Mouse (Mus musculus): ENCODE data around the gene Rsl1d1. TPM values are rescaled to one million over a fixed set of nuclear protein-coding genes. Genes with fewer than 3 reads are reported as not detected.
"Not testable (repeated sequence)": the region's sequence is repeated elsewhere in the genome, so short reads cannot be mapped to it uniquely, and the experiment has no call there.

The Rsl1d1 gene
- polyA plus RNA-seq, 1 experiment: not detected

DNA sequence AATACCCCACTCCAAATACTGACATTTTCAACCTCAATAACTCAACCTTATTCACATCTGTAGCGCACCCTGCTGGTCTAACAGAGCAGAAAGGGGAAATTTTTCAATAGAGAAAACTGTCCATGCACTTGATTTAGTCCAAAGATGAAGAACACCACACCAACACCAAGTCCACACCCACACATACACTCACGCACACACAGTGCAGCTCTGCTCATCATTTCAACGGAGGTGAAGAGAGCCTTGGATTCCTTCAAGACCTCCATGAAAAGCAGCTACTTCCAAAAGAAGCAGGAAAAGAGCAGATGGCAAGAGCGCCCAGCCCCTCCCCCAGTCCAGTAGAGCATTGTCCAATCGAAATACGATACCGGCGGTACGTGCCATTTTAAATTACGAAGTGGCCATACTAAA, 28.5 kb downstream of the Rsl1d1 start:
- Histone ChIP-seq H3K27ac (ENCODE audit: insufficient read depth, low read depth, low read length) (no peak overlapping the region), H3K4me3 (ENCODE audit: insufficient read depth, low read depth, low read length) (peak overlapping the region; percentile 87; the same call in 1 of the 2 replicates)
- WGBS: 4% methylated on average over 10 of the region's 10 CpGs

DNA sequence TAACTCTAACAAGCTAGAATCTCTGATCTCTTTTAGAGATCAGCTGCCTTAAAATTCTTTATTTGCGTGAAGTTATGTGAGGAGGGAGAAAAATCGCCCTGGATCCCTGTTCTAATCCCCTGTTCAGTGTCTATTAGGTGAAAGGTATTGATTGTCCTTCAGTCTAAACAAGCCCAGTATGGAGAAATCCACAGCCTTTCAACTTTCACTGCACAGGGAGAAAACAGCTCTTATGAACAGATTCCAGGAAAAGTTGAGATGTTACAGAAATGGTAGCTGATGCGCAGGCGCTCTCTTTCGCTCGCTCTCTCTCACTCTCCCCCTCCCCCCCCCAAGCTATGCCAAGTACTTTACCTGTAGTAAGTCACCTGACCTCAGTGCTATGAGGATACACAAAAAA, 31.5 kb downstream of the Rsl1d1 start:
- no peak overlapping the region for H3K4me3 ChIP-seq (ENCODE audit: insufficient read depth, low read depth, low read length)

More for the DNA sequence above, 28.5 kb downstream of the Rsl1d1 start:
- peaks cover 11% of the 10 kb centered on the region for H3K4me1 ChIP-seq (ENCODE audit: control insufficient read depth, insufficient read depth, low read length)
- TF ChIP-seq CTCF (IDR thresholded peaks at IDR 0.05; ENCODE audit: insufficient read depth, low read depth, low read length) (no peak), POLR2A (IDR thresholded peaks at IDR 0.05; ENCODE audit: insufficient read depth, low read depth, low read length) (no peak)

DNA sequence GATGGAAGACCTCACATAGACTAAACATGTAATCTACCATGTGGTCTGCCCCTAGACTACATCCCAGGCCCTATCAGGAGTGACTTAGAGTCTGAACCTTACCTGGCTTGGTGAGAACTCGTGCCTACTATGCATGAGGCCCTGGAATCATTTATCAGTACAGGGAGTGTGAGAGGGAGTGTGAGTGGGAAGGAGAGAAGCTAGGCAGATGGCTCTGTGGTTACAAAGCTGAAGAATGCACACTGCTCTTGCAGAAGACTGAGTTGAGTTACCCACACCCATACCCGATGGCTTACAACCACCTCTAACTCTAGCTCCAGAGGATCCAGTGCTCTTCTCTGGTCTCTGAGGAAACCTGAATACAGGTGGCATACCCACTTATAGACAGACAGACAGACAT, 36.7 kb downstream of the Rsl1d1 start:
- WGBS: 85% methylated on average over 2 of the region's 2 CpGs
- Histone ChIP-seq H3K4me3 (ENCODE audit: insufficient read depth, low read depth, low read length) (no peak overlapping the region), H3K27ac (ENCODE audit: insufficient read depth, low read depth, low read length) (no peak overlapping the region), H3K4me1 (ENCODE audit: control insufficient read depth, insufficient read depth, low read length) (peaks cover 5% of the 10 kb centered on the region; the same call in 1 of the 2 replicates)
- no peak for TF ChIP-seq CTCF (IDR thresholded peaks at IDR 0.05; ENCODE audit: insufficient read depth, low read depth, low read length)
- no peak for TF ChIP-seq POLR2A (IDR thresholded peaks at IDR 0.05; ENCODE audit: insufficient read depth, low read depth, low read length)

More for the DNA sequence above, 31.5 kb downstream of the Rsl1d1 start:
- Histone ChIP-seq H3K27ac (ENCODE audit: insufficient read depth, low read depth, low read length) (no peak overlapping the region), H3K4me1 (ENCODE audit: control insufficient read depth, insufficient read depth, low read length) (peaks cover 9% of the 10 kb centered on the region; the same call in 1 of the 2 replicates)
- WGBS: 90% methylated on average over 6 of the region's 6 CpGs
- TF ChIP-seq POLR2A (IDR thresholded peaks at IDR 0.05; ENCODE audit: insufficient read depth, low read depth, low read length): no peak
- TF ChIP-seq CTCF (IDR thresholded peaks at IDR 0.05; ENCODE audit: insufficient read depth, low read depth, low read length): no peak

DNA sequence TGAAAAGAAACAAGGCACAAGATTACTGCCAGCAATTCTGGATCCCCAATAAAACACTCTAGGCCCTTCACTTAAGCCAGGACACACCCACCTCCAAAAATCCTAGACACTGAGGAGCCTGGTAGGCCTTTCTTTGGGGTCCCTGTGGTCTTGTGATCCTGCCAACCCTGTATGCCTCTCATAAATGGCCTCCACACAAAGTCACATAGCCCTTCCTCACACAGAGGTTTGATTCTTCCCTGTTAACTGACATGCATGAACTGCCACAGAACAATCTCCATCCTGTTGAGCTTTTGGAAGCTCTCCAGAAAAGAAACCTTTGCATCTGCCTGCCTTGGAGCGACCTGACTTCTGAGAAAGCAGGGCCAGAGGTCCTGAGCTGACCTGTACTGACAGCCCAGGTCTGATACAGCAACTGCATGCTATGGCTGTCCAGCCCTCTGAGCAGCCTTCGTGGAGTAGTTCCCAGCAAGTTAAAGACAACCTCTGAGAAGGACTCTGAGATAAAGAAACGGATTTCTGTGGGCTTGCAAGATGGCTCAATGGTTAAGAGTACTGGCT, 38.4 kb downstream of the Rsl1d1 start:
- Histone ChIP-seq H3K4me3 (ENCODE audit: insufficient read depth, low read depth, low read length) (no peak overlapping the region), H3K27ac (ENCODE audit: insufficient read depth, low read depth, low read length) (no peak overlapping the region), H3K4me1 (ENCODE audit: control insufficient read depth, insufficient read depth, low read length) (0 out of 2 replicates have a peak, but pooled peaks cover 2% of the 10 kb centered on the region)
- WGBS: 64% methylated on average over 3 of the region's 3 CpGs
- TF ChIP-seq CTCF (IDR thresholded peaks at IDR 0.05; ENCODE audit: insufficient read depth, low read depth, low read length): no peak
- no peak for TF ChIP-seq POLR2A (IDR thresholded peaks at IDR 0.05; ENCODE audit: insufficient read depth, low read depth, low read length)

DNA sequence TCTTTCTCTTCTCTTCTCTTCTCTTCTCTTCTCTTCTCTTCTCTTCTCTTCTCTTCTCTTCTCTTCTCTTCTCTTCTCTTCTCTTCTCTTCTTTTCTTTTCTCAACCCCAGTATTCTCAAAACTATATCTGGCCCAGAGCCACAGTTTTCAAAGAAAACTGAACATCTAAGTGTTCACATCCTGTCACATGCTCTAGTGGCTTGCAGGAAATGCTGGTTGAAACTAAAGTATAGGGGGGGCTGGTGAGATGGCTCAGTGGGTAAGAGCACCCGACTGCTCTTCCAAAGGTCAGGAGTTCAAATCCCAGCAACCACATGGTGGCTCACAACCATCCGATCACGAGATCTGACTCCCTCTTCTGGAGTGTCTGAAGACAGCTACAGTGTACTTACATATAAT, 45.4 kb downstream of the Rsl1d1 start:
- WGBS: 80% methylated on average over 2 of the region's 3 CpGs
- not testable (repeated sequence) for H3K27ac ChIP-seq (ENCODE audit: insufficient read depth, low read depth, low read length); H3K4me3 ChIP-seq (ENCODE audit: insufficient read depth, low read depth, low read length); H3K4me1 ChIP-seq (ENCODE audit: control insufficient read depth, insufficient read depth, low read length)

DNA sequence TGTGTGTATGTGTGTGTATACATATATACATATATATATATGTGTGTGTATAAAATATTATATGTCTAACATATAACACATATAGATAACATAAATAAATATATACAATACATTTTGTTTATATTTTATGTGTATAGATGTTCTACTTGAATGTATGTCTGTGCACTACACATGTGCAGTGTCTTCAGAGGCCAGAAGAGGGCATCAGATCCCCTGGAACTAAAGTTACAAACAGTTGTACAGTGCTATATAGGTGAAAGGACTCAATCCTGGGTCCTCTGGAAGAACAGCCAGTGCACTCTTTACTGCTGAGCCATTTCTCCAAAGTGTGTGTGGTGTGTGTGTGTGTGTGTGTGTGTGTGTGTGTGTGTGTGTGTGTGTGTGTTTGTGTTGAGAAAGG, 48.6 kb downstream of the Rsl1d1 start:
- no peaks in the 10 kb centered on the region for H3K4me1 ChIP-seq (ENCODE audit: control insufficient read depth, insufficient read depth, low read length)
- TF ChIP-seq CTCF (IDR thresholded peaks at IDR 0.05; ENCODE audit: insufficient read depth, low read depth, low read length) (no peak), POLR2A (IDR thresholded peaks at IDR 0.05; ENCODE audit: insufficient read depth, low read depth, low read length) (no peak)
- no peak overlapping the region for H3K27ac ChIP-seq (ENCODE audit: insufficient read depth, low read depth, low read length)
- no peak overlapping the region for H3K4me3 ChIP-seq (ENCODE audit: insufficient read depth, low read depth, low read length)

DNA sequence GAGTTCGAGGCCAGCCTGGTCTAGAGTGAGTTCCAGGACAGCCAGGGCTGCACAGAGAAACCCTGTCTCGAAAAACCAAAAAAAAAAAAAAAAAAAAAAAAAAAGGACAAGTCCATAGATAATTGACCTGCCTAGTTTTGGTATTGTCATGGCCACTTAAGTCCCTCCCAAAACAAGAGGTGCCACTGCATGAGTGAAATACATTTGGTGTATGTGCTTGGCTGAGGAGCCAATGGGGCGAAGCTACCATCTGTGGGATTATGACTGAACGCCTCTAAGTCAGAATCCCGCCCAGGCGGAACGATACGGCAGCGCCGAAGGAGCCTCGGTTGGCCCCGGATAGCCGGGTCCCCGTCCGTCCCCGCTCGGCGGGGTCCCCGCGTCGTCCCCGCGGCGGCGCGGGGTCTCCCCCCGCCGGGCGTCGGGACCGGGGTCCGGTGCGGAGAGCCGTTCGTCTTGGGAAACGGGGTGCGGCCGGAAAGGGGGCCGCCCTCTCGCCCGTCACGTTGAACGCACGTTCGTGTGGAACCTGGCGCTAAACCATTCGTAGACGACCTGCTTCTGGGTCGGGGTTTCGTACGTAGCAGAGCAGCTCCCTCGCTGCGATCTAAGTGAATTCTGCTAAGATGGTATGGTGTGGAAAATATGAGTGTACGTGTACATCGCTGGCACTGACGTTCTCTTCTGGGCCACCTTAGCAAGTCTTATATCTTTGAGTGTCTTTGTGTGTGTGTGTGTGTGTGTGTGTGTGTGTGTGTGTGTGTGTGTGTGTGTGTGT, 59.2 kb downstream of the Rsl1d1 start:
- not testable (repeated sequence) for H3K4me3 ChIP-seq (ENCODE audit: insufficient read depth, low read depth, low read length); H3K27ac ChIP-seq (ENCODE audit: insufficient read depth, low read depth, low read length); H3K4me1 ChIP-seq (ENCODE audit: control insufficient read depth, insufficient read depth, low read length)
- 18% methylated on average over 56 of the region's 56 CpGs for WGBS

Other genes with a start within 250 kb of the Rsl1d1 start
- gene Snn, start 142.4 kb downstream of the Rsl1d1 start, polyA plus RNA-seq (2012; ENCODE audit: insufficient read depth, insufficient read length, low replicate concordance, missing spikeins): 106 TPM in 1 of 2 replicates, not detected in the other
- not detected in 2 replicates for gene Litaf, start 137.2 kb downstream of the Rsl1d1 start, polyA plus RNA-seq (2012; ENCODE audit: insufficient read depth, insufficient read length, low replicate concordance, missing spikeins)
- gene Txndc11, start 68.7 kb downstream of the Rsl1d1 start, polyA plus RNA-seq (2012; ENCODE audit: insufficient read depth, insufficient read length, low replicate concordance, missing spikeins): not detected in 2 replicates
- gene Zc3h7a, start 26.9 kb downstream of the Rsl1d1 start, polyA plus RNA-seq (2012; ENCODE audit: insufficient read depth, insufficient read length, low replicate concordance, missing spikeins): 609 TPM in 1 of 2 replicates, not detected in the other
- 209 TPM in 1 of 2 replicates, not detected in the other for gene Gspt1, start 51.0 kb upstream of the Rsl1d1 start, polyA plus RNA-seq (2012; ENCODE audit: insufficient read depth, insufficient read length, low replicate concordance, missing spikeins)
- not detected in 2 replicates for gene Tnfrsf17, start 110.5 kb upstream of the Rsl1d1 start, polyA plus RNA-seq (2012; ENCODE audit: insufficient read depth, insufficient read length, low replicate concordance, missing spikeins)
- gene Snx29, start 119.6 kb upstream of the Rsl1d1 start, polyA plus RNA-seq (2012; ENCODE audit: insufficient read depth, insufficient read length, low replicate concordance, missing spikeins): not detected in 2 replicates